Mouse (Mus musculus) cortical plate, adult 2 months (tissue): Measurements from ENCODE around the gene Qtrt1.

Experiments
- CTCF ChIP-seq: fragments of 200-500 bp; IDR thresholded peaks from 2 replicates; pipeline ENCODE4 v1.5.1; 2011; ENCODE audit warnings: mild to moderate bottlenecking, control low read depth, low read length; ENCODE audit not compliant: insufficient read depth; ENCODE audit errors: extremely low read depth
- POLR2A ChIP-seq: fragments of 200-500 bp; IDR thresholded peaks from 2 replicates; pipeline ENCODE4 v1.6.1; 2011; ENCODE audit warnings: mild to moderate bottlenecking, low read length, control low read depth; ENCODE audit not compliant: insufficient read depth; ENCODE audit errors: extremely low read depth

GRCm38 (mm10) chr9:21372508-21372907 is 39.1 kb upstream of the Qtrt1 start:
- no peak for TF ChIP-seq CTCF
- no peak for TF ChIP-seq POLR2A
